12 mouse cellular contexts compared by ENCODE assay signal in genomic region chr1:133256347-133256746, GRCm38 (mm10). TPM values are rescaled to one million over a fixed set of nuclear protein-coding genes. Genes with fewer than 3 reads are reported as not detected.
A peak's percentile ranks its signal among the peaks of the same experiment; 100 is the strongest.
DNase-seq lines count a peak whose midpoint lies in the region; ATAC-seq and TF ChIP-seq lines count a peak whose summit lies in the region.
"Had no signal": no experiment of that assay in that cellular context is flagged by ENCODE, and none has a peak within 500 bp of the region (broad histone marks: within the 10 kb centered on the region; RNA-seq: fewer than 3 reads in every experiment).

No protein-coding gene starts in this region.

- WGBS in forebrain, embryonic 13.5 days: 89% methylated on average over 8 of the region's 8 CpGs
- 76% methylated on average over 8 of the region's 8 CpGs for WGBS in forebrain, embryonic 14.5 days
- 79% methylated on average over 8 of the region's 8 CpGs for WGBS in kidney, postnatal 0 days
- 56% methylated on average over 8 of the region's 8 CpGs for WGBS in intestine, embryonic 16.5 days

- no peak for TF ChIP-seq CTCF in kidney, postnatal 0 days (IDR thresholded peaks at IDR 0.05; ENCODE audit: low read depth)

- H3K27ac ChIP-seq in forebrain, embryonic 13.5 days: peak overlapping the region; percentile 55; the same call in 1 of the 2 replicates
- H3K27ac ChIP-seq in forebrain, embryonic 14.5 days (ENCODE audit: low read depth, low read length): no peak overlapping the region
- H3K27ac ChIP-seq in kidney, postnatal 0 days: peak overlapping the region; percentile 15; the same call in 1 of the 2 replicates
- H3K27ac ChIP-seq in intestine, embryonic 16.5 days (ENCODE audit: low read length): peak overlapping the region; percentile 67; the same call in 1 of the 2 replicates
- H3K27ac ChIP-seq: limb, embryonic 15.5 days had no signal

- peaks cover 47% of the 10 kb centered on the region for H3K4me1 ChIP-seq in forebrain, embryonic 13.5 days
- peaks cover 14% of the 10 kb centered on the region for H3K4me1 ChIP-seq in forebrain, embryonic 14.5 days (ENCODE audit: control insufficient read depth, insufficient read depth, low read length)
- H3K4me1 ChIP-seq in kidney, postnatal 0 days (replicated peaks; ENCODE audit: insufficient read depth, low read length): peaks cover 41% of the 10 kb centered on the region
- peaks cover 60% of the 10 kb centered on the region for H3K4me1 ChIP-seq in intestine, embryonic 16.5 days (ENCODE audit: control insufficient read depth, insufficient read depth, low read length)

- no peaks in the 10 kb centered on the region; the same call in 1 of the 2 replicates for H3K27me3 ChIP-seq in forebrain, embryonic 13.5 days
- H3K27me3 ChIP-seq in forebrain, embryonic 14.5 days (replicated peaks; ENCODE audit: control insufficient read depth, insufficient read depth, low read length): no peaks in the 10 kb centered on the region
- no peaks in the 10 kb centered on the region for H3K27me3 ChIP-seq in kidney, postnatal 0 days (ENCODE audit: insufficient read depth, low read length)
- no peaks in the 10 kb centered on the region for H3K27me3 ChIP-seq in intestine, embryonic 16.5 days (replicated peaks; ENCODE audit: control insufficient read depth, insufficient read depth, low read length)

- no peaks in the 10 kb centered on the region for H3K9me3 ChIP-seq in forebrain, embryonic 13.5 days (replicated peaks)
- H3K9me3 ChIP-seq in forebrain, embryonic 14.5 days (replicated peaks; ENCODE audit: control insufficient read depth, low read length): no peaks in the 10 kb centered on the region
- no peaks in the 10 kb centered on the region for H3K9me3 ChIP-seq in kidney, postnatal 0 days (replicated peaks; ENCODE audit: low read length)
- no peaks in the 10 kb centered on the region for H3K9me3 ChIP-seq in intestine, embryonic 16.5 days (ENCODE audit: control insufficient read depth, low read length)
- H3K9me3 ChIP-seq: forebrain, embryonic 12.5 days; limb, embryonic 15.5 days had no signal

- H3K4me2 ChIP-seq in forebrain, embryonic 13.5 days: no peak overlapping the region
- no peak overlapping the region for H3K4me2 ChIP-seq in forebrain, embryonic 14.5 days (ENCODE audit: low read length)
- 0 out of 2 replicates have a peak overlapping the region, but pooled peaks have one; percentile 9 for H3K4me2 ChIP-seq in kidney, postnatal 0 days (ENCODE audit: low read length)
- H3K4me2 ChIP-seq in intestine, embryonic 16.5 days (ENCODE audit: low read depth, low read length): peak overlapping the region; percentile 4
- H3K4me2 ChIP-seq: forebrain, embryonic 12.5 days; limb, embryonic 15.5 days had no signal

- peaks cover 14% of the 10 kb centered on the region for H3K36me3 ChIP-seq in forebrain, embryonic 13.5 days (ENCODE audit: poor library complexity, severe bottlenecking)
- peaks cover 11% of the 10 kb centered on the region; the same call in 1 of the 2 replicates for H3K36me3 ChIP-seq in forebrain, embryonic 14.5 days (ENCODE audit: control insufficient read depth, insufficient read depth, low read length)
- no peaks in the 10 kb centered on the region for H3K36me3 ChIP-seq in kidney, postnatal 0 days (ENCODE audit: insufficient read depth, low read length)
- H3K36me3 ChIP-seq in intestine, embryonic 16.5 days (ENCODE audit: control insufficient read depth, insufficient read depth, low read length): no peaks in the 10 kb centered on the region; the same call in 1 of the 2 replicates
- H3K36me3 ChIP-seq: limb, embryonic 15.5 days had no signal

- H3K4me3 ChIP-seq in forebrain, embryonic 13.5 days: no peak overlapping the region
- no peak overlapping the region for H3K4me3 ChIP-seq in forebrain, embryonic 14.5 days (ENCODE audit: low read depth, low read length)
- no peak overlapping the region for H3K4me3 ChIP-seq in kidney, postnatal 0 days (replicated peaks; ENCODE audit: low read depth, low read length)
- 0 out of 2 replicates have a peak overlapping the region, but pooled peaks have one; percentile 4 for H3K4me3 ChIP-seq in intestine, embryonic 16.5 days (ENCODE audit: low read length)
- H3K4me3 ChIP-seq: forebrain, embryonic 12.5 days; limb, embryonic 15.5 days had no signal

- no peak overlapping the region for H3K9ac ChIP-seq in forebrain, embryonic 13.5 days
- no peak overlapping the region for H3K9ac ChIP-seq in forebrain, embryonic 14.5 days (ENCODE audit: low read length)
- H3K9ac ChIP-seq in kidney, postnatal 0 days (ENCODE audit: low read depth, low read length): no peak overlapping the region
- peak overlapping the region; percentile 32 for H3K9ac ChIP-seq in intestine, embryonic 16.5 days (ENCODE audit: low read depth, low read length)
- H3K9ac ChIP-seq: forebrain, embryonic 12.5 days; limb, embryonic 15.5 days had no signal

- no peak for ATAC-seq in forebrain, embryonic 13.5 days
- ATAC-seq in forebrain, embryonic 14.5 days: no peak
- ATAC-seq in kidney, postnatal 0 days (replicated peaks; ENCODE audit: low FRiP score, low read depth): no peak
- ATAC-seq in intestine, embryonic 16.5 days: no peak
- no peak for ATAC-seq in granulocyte monocyte progenitor cell, adult 5-6 weeks (replicated peaks; ENCODE audit: poor library complexity, severe bottlenecking)
- no peak for ATAC-seq in erythroid progenitor cell, adult 5-6 weeks (replicated peaks; ENCODE audit: low FRiP score, poor library complexity, severe bottlenecking)

- no peak for DNase-seq in forebrain, embryonic 14.5 days (ENCODE audit: low spot score)
- DNase-seq in kidney, postnatal 0 days (ENCODE audit: low spot score): no peak
- no peak for DNase-seq in kidney, postnatal 36 days
- peak; percentile 55 for DNase-seq in cerebellum, adult 9-11 months

RNA-seq across cellular contexts. Expression of gene Golt1a, which starts 53.3 kb away (rescaled TPM):
- polyA plus RNA-seq in forebrain, embryonic 13.5 days (2015; fragmentation: Nextera tagmentation; extraction: Ambion mirVana): not detected in 2 replicates
- polyA plus RNA-seq in forebrain, embryonic 14.5 days (2014; fragmentation: Nextera tagmentation; extraction: Ambion mirVana): not detected in 2 replicates
- polyA plus RNA-seq in kidney, postnatal 0 days (2015; fragmentation: Nextera tagmentation; extraction: Ambion mirVana): 15.4 and 20.6 TPM in 2 replicates
- polyA plus RNA-seq in intestine, embryonic 16.5 days (2015; fragmentation: Nextera tagmentation; extraction: Ambion mirVana): 34.8 and 45.4 TPM in 2 replicates
- not detected in 2 replicates for total RNA-seq in granulocyte monocyte progenitor cell, adult 5-6 weeks (2014; fragmentation: Nextera tagmentation)
- not detected in 2 replicates for total RNA-seq in granulocyte monocyte progenitor cell, adult 5-6 weeks (2017)
- not detected in 2 replicates for total RNA-seq in erythroid progenitor cell, adult 5-6 weeks (2015; ENCODE audit: low replicate concordance)
- total RNA-seq in erythroid progenitor cell, adult 5-6 weeks (2017; ENCODE audit: low replicate concordance): not detected in 2 replicates
- total RNA-seq: heart, postnatal 10 days; layer of hippocampus, postnatal 14 days had no signal
- polyA plus RNA-seq: forebrain, embryonic 12.5 days; limb, embryonic 15.5 days had no signal

Comparison
In these comparisons a context has a peak if more than half of its experiments do, and no peak if none do; other contexts are left out.
1. H3K4me2 ChIP-seq: peak in kidney, postnatal 0 days (single experiment) and intestine, embryonic 16.5 days (single experiment); none in forebrain, embryonic 13.5 days (single experiment) and forebrain, embryonic 14.5 days (single experiment).
2. RNA of gene Golt1a, which starts 53.3 kb away (polyA plus RNA-seq): 34.8 to 45.4 TPM in intestine, embryonic 16.5 days and 15.4 to 20.6 TPM in kidney, postnatal 0 days; not detected in forebrain, embryonic 13.5 days and not detected in forebrain, embryonic 14.5 days; every median in the first group is over 10 times any median in the second.